Mouse (Mus musculus) intestine, postnatal 0 days (tissue): ENCODE measurements around the gene Wfikkn2. TPM values are rescaled to one million over a fixed set of nuclear protein-coding genes. Genes with fewer than 3 reads are reported as not detected.

Source experiments
- ATAC-seq: fragments of 200-750 bp; cut with Nextera tagmentation; 2 replicates; pipeline ENCODE4 v1.8.0; 2017; ENCODE audit warnings: mild to moderate bottlenecking, moderate TSS enrichment, moderate library complexity
- H3K27ac ChIP-seq: fragments of 300-500 bp; sonication (generic); 2 replicates; pipeline ENCODE4 v1.5.1; 2014; ENCODE audit warnings: mild to moderate bottlenecking, low read depth, low read length, moderate library complexity
- H3K27me3 ChIP-seq: fragments of 300-500 bp; sonication (generic); replicated peaks from 2 replicates; pipeline ENCODE4 v1.6.1; 2014; ENCODE audit warnings: low read length, mixed read lengths; ENCODE audit not compliant: control insufficient read depth, insufficient read depth
- H3K36me3 ChIP-seq: fragments of 300-500 bp; sonication (generic); 2 replicates; pipeline ENCODE4 v1.6.1; 2014; ENCODE audit warnings: mild to moderate bottlenecking, moderate library complexity; ENCODE audit not compliant: control insufficient read depth, insufficient read depth
- H3K4me1 ChIP-seq: fragments of 300-500 bp; sonication (generic); replicated peaks from 2 replicates; pipeline ENCODE4 v1.6.1; 2014; ENCODE audit warnings: antibody characterized with exemption, low read length, mixed read lengths; ENCODE audit not compliant: control insufficient read depth, insufficient read depth
- H3K4me2 ChIP-seq: fragments of 300-500 bp; sonication (generic); replicated peaks from 2 replicates; pipeline ENCODE4 v1.6.1; 2014; ENCODE audit warnings: low read depth, mild to moderate bottlenecking, moderate library complexity
- H3K4me3 ChIP-seq: fragments of 300-500 bp; sonication (generic); 2 replicates; pipeline ENCODE4 v1.5.1; 2014; ENCODE audit warnings: low read depth, low read length
- H3K9ac ChIP-seq: fragments of 300-500 bp; sonication (generic); 2 replicates; pipeline ENCODE4 v1.6.1; 2014; ENCODE audit warnings: mild to moderate bottlenecking, low read depth, low read length
- H3K9me3 ChIP-seq: fragments of 300-500 bp; sonication (generic); 2 replicates; pipeline ENCODE4 v1.6.1; 2016; ENCODE audit warnings: mixed run types; ENCODE audit not compliant: control insufficient read depth
- CTCF ChIP-seq: sonication (generic); IDR thresholded peaks from 2 replicates; pipeline ENCODE4 v1.5.1; 2016; ENCODE audit warnings: low read depth, mild to moderate bottlenecking, control low read depth, antibody characterized with exemption, moderate library complexity
- WGBS: fragments of 180-500 bp; shearing (Covaris S2); extraction: QIAGEN DNeasy Blood & Tissue Kit; methylation state at CpG from one replicate; pipeline ENCODE4 v1.1.7; 2014; 5-methylcytosine and 5-hydroxymethylcytosine counted together
- polyA plus RNA-seq: library from polyadenylated mRNA; unstranded; fragments of >200 nt; fragmentation: Nextera tagmentation; extraction: Ambion mirVana; gene quantifications from 2 replicates; pipeline ENCODE4 v1.2.1, GENCODE M21; 2015

Gene Wfikkn2
- polyA plus RNA-seq, 1 experiment from 2014 or later: 0.66 TPM

- ATAC-seq: no peak
- WGBS: 60% methylated on average over 3 of the region's 3 CpGs
- Histone ChIP-seq H3K27me3 (no peaks in the 10 kb centered on the region), H3K4me1 (peaks cover under 1% of the 10 kb centered on the region; the same call in 1 of the 2 replicates), H3K9ac (no peak overlapping the region), H3K36me3 (no peaks in the 10 kb centered on the region), H3K4me3 (no peak overlapping the region), H3K27ac (no peak overlapping the region), H3K9me3 (no peaks in the 10 kb centered on the region), H3K4me2 (no peak overlapping the region)
- no peak for TF ChIP-seq CTCF
Measured at GRCm38 (mm10) chr11:94203066-94203465, 42.7 kb downstream of the Wfikkn2 start.

- Histone ChIP-seq H3K4me3 (no peak overlapping the region), H3K27ac (peak overlapping the region; percentile 50; the same call in 1 of the 2 replicates), H3K36me3 (no peaks in the 10 kb centered on the region), H3K4me1 (no peaks in the 10 kb centered on the region), H3K27me3 (no peaks in the 10 kb centered on the region), H3K4me2 (no peak overlapping the region), H3K9ac (no peak overlapping the region), H3K9me3 (no peaks in the 10 kb centered on the region)
- TF ChIP-seq CTCF: no peak
- peak; percentile 51 for ATAC-seq
- WGBS: 37% methylated on average over 5 of the region's 5 CpGs
Measured at GRCm38 (mm10) chr11:94202106-94202505, 43.7 kb downstream of the Wfikkn2 start.

GRCm38 (mm10) chr11:94200422-94200821 is 45.4 kb downstream of the Wfikkn2 start:
- Histone ChIP-seq H3K9ac (no peak overlapping the region), H3K27ac (no peak overlapping the region), H3K9me3 (no peaks in the 10 kb centered on the region), H3K4me3 (no peak overlapping the region), H3K4me2 (no peak overlapping the region), H3K36me3 (no peaks in the 10 kb centered on the region), H3K27me3 (no peaks in the 10 kb centered on the region), H3K4me1 (peaks cover 3% of the 10 kb centered on the region; the same call in 1 of the 2 replicates)
- no peak for ATAC-seq
- no peak for TF ChIP-seq CTCF
- 50% methylated on average over 4 of the region's 4 CpGs for WGBS

GRCm38 (mm10) chr11:94199771-94200170 is 46.0 kb downstream of the Wfikkn2 start:
- 79% methylated on average over 2 of the region's 2 CpGs for WGBS

GRCm38 (mm10) chr11:94198405-94199146 is 47.2 kb downstream of the Wfikkn2 start:
- ATAC-seq: 0 out of 2 replicates have a peak, but pooled peaks have one; percentile 7
- Histone ChIP-seq H3K4me1 (peaks cover 3% of the 10 kb centered on the region; the same call in 1 of the 2 replicates), H3K27ac (no peak overlapping the region; the same call in 1 of the 2 replicates), H3K4me2 (no peak overlapping the region), H3K27me3 (no peaks in the 10 kb centered on the region), H3K9ac (no peak overlapping the region), H3K4me3 (no peak overlapping the region), H3K36me3 (no peaks in the 10 kb centered on the region), H3K9me3 (no peaks in the 10 kb centered on the region)
- no peak for TF ChIP-seq CTCF
- 61% methylated on average over 7 of the region's 7 CpGs for WGBS

More at GRCm38 (mm10) chr11:94199771-94200170, 46.0 kb downstream of the Wfikkn2 start:
- Histone ChIP-seq H3K9ac (no peak overlapping the region), H3K36me3 (no peaks in the 10 kb centered on the region), H3K4me1 (peaks cover 3% of the 10 kb centered on the region; the same call in 1 of the 2 replicates), H3K4me2 (no peak overlapping the region), H3K27me3 (no peaks in the 10 kb centered on the region), H3K27ac (no peak overlapping the region), H3K4me3 (no peak overlapping the region), H3K9me3 (no peaks in the 10 kb centered on the region)
- no peak for ATAC-seq
- TF ChIP-seq CTCF: no peak

GRCm38 (mm10) chr11:94196311-94196710 is 49.5 kb downstream of the Wfikkn2 start:
- no peak overlapping the region for H3K9ac ChIP-seq
- no peaks in the 10 kb centered on the region for H3K9me3 ChIP-seq
- 33% methylated on average over 3 of the region's 3 CpGs for WGBS
- no peaks in the 10 kb centered on the region for H3K36me3 ChIP-seq
- peaks cover 3% of the 10 kb centered on the region; the same call in 1 of the 2 replicates for H3K4me1 ChIP-seq
- ATAC-seq: no peak
- no peak for TF ChIP-seq CTCF
- no peak overlapping the region for H3K4me3 ChIP-seq
- H3K27me3 ChIP-seq: no peaks in the 10 kb centered on the region
- no peak overlapping the region for H3K27ac ChIP-seq
- H3K4me2 ChIP-seq: no peak overlapping the region
